Mouse (Mus musculus) myocyte (in vitro differentiated cells): Measurements from ENCODE around the gene Mettl17.
"Not testable (repeated sequence)": the region's sequence is repeated elsewhere in the genome, so short reads cannot be mapped to it uniquely, and the experiment has no call there.

Source experiments
- E2F4 ChIP-seq: IDR thresholded peaks from one replicate; pipeline ENCODE4 v1.6.1; 2011; ENCODE audit warnings: mild to moderate bottlenecking, control low read depth, moderate library complexity; ENCODE audit not compliant: insufficient read depth
- MAX ChIP-seq: IDR thresholded peaks from one replicate; pipeline ENCODE4 v1.6.1; 2011; ENCODE audit warnings: low read depth, mild to moderate bottlenecking, control low read depth
- MYOD1 ChIP-seq, 3 experiments: IDR thresholded peaks; one replicate each; pipeline ENCODE4 v1.6.1; 2011; ENCODE audit warnings: control low read depth in 2 of 3, low read depth in 2 of 3, mild to moderate bottlenecking in 2 of 3, moderate library complexity in 1 of 3; ENCODE audit not compliant: insufficient read length in 2 of 3, control insufficient read depth in 1 of 3
- POLR2A ChIP-seq: IDR thresholded peaks from one replicate; pipeline ENCODE4 v1.6.1; 2011; ENCODE audit warnings: low read depth, mild to moderate bottlenecking, control low read depth, moderate library complexity; ENCODE audit not compliant: insufficient read length
- POLR2AphosphoS2 ChIP-seq: IDR thresholded peaks from one replicate; pipeline ENCODE4 v1.6.1; 2011; ENCODE audit warnings: low read depth, control low read depth; ENCODE audit not compliant: insufficient read length
- SRF ChIP-seq: IDR thresholded peaks from one replicate; pipeline ENCODE4 v1.6.1; 2011; ENCODE audit warnings: low read depth; ENCODE audit not compliant: control insufficient read depth, insufficient read length
- TCF12 ChIP-seq: IDR thresholded peaks from one replicate; pipeline ENCODE4 v1.6.1; 2011; ENCODE audit warnings: mild to moderate bottlenecking, control low read depth; ENCODE audit not compliant: poor library complexity, insufficient read depth, severe bottlenecking
- USF1 ChIP-seq: IDR thresholded peaks from one replicate; pipeline ENCODE4 v1.6.1; 2011; ENCODE audit warnings: low read depth, mild to moderate bottlenecking, control low read depth, moderate library complexity

- TF ChIP-seq MAX; USF1; POLR2A; POLR2AphosphoS2; SRF; MYOD1 (IDR thresholded peaks at IDR 0.05; ENCODE audit: control insufficient read depth in 1 of 3, insufficient read length in 2 of 3, low read depth in 2 of 3); E2F4; TCF12: not testable (repeated sequence)
Measured at GRCm38 (mm10) chr14:51851006-51851405, 33.6 kb upstream of the Mettl17 start.
